Mouse (Mus musculus) lung, postnatal 0 days (tissue): Measurements from ENCODE around the gene Tbc1d9b.

Experiments used
- CTCF ChIP-seq: IDR thresholded peaks from 2 replicates; pipeline ENCODE4 v1.5.1; 2016; ENCODE audit warnings: antibody characterized with exemption, mild to moderate bottlenecking
- EP300 ChIP-seq: IDR thresholded peaks from 2 replicates; pipeline ENCODE4 v1.6.1; 2016; ENCODE audit warnings: antibody characterized with exemption, mild to moderate bottlenecking, control low read depth

GRCm38 (mm10) chr11:50149603-50150150 is 18.5 kb downstream of the Tbc1d9b start:
- no peak for TF ChIP-seq CTCF
- TF ChIP-seq EP300, result no peak
